Mouse (Mus musculus): Measurements from ENCODE around the gene Dlgap3. TPM values are rescaled to one million over a fixed set of nuclear protein-coding genes. Genes with fewer than 3 reads are reported as not detected.

The Dlgap3 gene
- polyA plus RNA-seq, 1 experiment from 2014 or later, result 0.45 TPM

DNA sequence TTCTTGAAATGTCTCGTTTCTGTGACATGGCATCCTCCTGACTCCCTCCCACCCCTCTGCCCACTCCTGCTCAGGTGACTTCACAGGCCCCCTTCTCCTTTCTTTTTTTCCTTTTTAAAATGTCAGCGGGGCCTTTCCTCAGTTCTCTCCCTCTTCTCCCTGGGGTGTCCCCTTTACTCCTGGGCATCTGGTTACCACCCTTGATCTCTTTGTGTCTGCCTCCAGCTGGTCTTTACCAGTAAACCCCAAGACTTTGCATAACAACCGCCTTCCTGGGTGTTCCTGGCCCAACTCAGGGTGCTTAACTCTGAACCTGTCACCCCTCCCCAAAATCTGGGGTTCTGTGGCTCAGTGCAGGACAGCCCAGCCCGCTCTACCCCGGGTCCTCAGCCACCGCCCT, 29.6 kb downstream of the Dlgap3 start:
- no peaks in the 10 kb centered on the region for H3K36me3 ChIP-seq (ENCODE audit: control insufficient read depth, insufficient read depth, low read length)
- H3K9me3 ChIP-seq (replicated peaks; ENCODE audit: control insufficient read depth, low read length), result no peaks in the 10 kb centered on the region
- ATAC-seq (ENCODE audit: insufficient read depth, low FRiP score), result no peak
- WGBS, result 36% methylated on average over 6 of the region's 6 CpGs
- H3K27me3 ChIP-seq (ENCODE audit: control insufficient read depth, insufficient read depth, low read length), result no peaks in the 10 kb centered on the region
- H3K27ac ChIP-seq (ENCODE audit: low read length), result no peak overlapping the region
- no peak overlapping the region for H3K4me2 ChIP-seq (ENCODE audit: low read depth, low read length)
- no peak overlapping the region for H3K4me3 ChIP-seq (replicated peaks; ENCODE audit: low read length)
- H3K4me1 ChIP-seq (ENCODE audit: control insufficient read depth, insufficient read depth, low read length), result no peaks in the 10 kb centered on the region
- H3K9ac ChIP-seq (ENCODE audit: low read length), result no peak overlapping the region

DNA sequence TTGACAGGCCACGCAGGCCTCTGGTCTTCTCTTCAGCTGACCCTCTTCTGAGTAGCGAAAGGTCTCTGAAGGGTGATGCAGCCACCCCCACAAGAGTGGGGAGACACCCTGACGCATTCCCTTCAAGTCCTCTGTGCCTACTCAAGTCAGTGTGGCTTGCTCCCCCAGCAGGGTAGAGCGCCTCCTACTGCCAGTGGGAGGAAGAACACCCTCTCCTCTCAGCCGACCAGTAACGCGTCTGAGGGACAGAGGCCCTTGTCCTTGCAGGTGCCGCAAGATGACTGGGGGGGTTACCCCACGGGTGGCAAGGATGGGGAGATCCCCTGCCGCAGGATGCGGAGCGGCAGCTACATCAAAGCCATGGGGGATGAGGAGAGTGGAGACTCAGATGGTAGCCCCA, 30.4 kb downstream of the Dlgap3 start:
- WGBS, result 61% methylated on average over 12 of the region's 12 CpGs
- H3K4me1 ChIP-seq (ENCODE audit: control insufficient read depth, insufficient read depth, low read length), result no peaks in the 10 kb centered on the region
- ATAC-seq (ENCODE audit: insufficient read depth, low FRiP score), result no peak
- no peaks in the 10 kb centered on the region for H3K36me3 ChIP-seq (ENCODE audit: control insufficient read depth, insufficient read depth, low read length)
- no peaks in the 10 kb centered on the region for H3K27me3 ChIP-seq (ENCODE audit: control insufficient read depth, insufficient read depth, low read length)
- no peak overlapping the region for H3K4me3 ChIP-seq (replicated peaks; ENCODE audit: low read length)
- H3K4me2 ChIP-seq (ENCODE audit: low read depth, low read length), result no peak overlapping the region
- no peak overlapping the region for H3K9ac ChIP-seq (ENCODE audit: low read length)
- H3K27ac ChIP-seq (ENCODE audit: low read length), result no peak overlapping the region
- no peaks in the 10 kb centered on the region for H3K9me3 ChIP-seq (replicated peaks; ENCODE audit: control insufficient read depth, low read length)

GRCm38 (mm10) chr4:127200164-127200722, 31.2 kb downstream of the Dlgap3 start:
- Histone ChIP-seq H3K27ac (ENCODE audit: low read length) (no peak overlapping the region), H3K36me3 (ENCODE audit: control insufficient read depth, insufficient read depth, low read length) (no peaks in the 10 kb centered on the region)
- ATAC-seq (ENCODE audit: insufficient read depth, low FRiP score), result no peak

DNA sequence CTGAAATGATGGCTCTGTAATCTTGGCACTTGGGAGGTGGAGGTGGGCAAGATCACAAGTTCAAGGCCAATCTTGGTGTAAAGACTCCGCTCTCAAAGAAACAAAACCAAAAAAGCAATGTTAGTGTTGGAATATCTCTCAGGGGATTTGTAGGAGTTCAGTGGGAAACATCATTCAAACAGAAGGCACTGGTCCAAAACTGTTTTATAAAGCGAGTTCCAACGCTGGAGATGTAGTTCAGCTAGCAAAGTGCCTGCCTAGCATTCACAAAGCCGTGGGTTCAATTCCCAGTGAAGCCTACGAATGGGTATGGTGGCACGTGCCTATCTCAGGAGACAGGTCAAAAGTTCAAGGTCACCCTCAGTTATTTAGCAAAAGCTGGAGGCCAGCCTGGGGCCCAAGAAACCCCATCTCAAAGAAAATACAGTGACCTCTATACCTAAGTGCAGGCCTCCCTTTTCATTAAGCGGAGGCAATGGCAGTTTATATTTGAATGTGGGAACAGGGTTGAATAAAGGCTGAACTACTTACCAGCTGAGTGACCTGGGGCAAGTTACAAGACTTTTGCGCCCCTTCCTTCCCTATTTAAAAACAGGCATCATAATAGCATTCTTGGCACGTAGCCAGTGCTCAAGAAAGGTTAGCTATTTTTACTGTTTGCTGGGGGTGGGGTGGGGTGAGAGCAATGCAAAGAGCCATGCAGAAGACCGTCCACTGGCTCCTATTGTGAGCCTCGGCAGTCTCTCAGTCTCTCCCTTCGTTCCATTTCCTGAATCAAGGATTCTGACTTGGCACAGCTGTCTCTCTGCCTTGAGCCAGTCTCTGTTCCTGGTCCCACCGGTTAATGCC, 32.0 kb downstream of the Dlgap3 start:
- 64% methylated on average over 13 of the region's 13 CpGs for WGBS
- no peaks in the 10 kb centered on the region for H3K27me3 ChIP-seq (ENCODE audit: control insufficient read depth, insufficient read depth, low read length)
- no peak for ATAC-seq (ENCODE audit: insufficient read depth, low FRiP score)

More at GRCm38 (mm10) chr4:127200164-127200722, 31.2 kb downstream of the Dlgap3 start:
- WGBS, result 82% methylated on average over 12 of the region's 12 CpGs
- Histone ChIP-seq H3K4me2 (ENCODE audit: low read depth, low read length) (no peak overlapping the region), H3K4me3 (replicated peaks; ENCODE audit: low read length) (no peak overlapping the region), H3K4me1 (ENCODE audit: control insufficient read depth, insufficient read depth, low read length) (no peaks in the 10 kb centered on the region), H3K27me3 (ENCODE audit: control insufficient read depth, insufficient read depth, low read length) (no peaks in the 10 kb centered on the region), H3K9ac (ENCODE audit: low read length) (no peak overlapping the region), H3K9me3 (replicated peaks; ENCODE audit: control insufficient read depth, low read length) (no peaks in the 10 kb centered on the region)

GRCm38 (mm10) chr4:127203081-127203480, 34.1 kb downstream of the Dlgap3 start:
- no peaks in the 10 kb centered on the region for H3K4me1 ChIP-seq (ENCODE audit: control insufficient read depth, insufficient read depth, low read length)
- no peaks in the 10 kb centered on the region for H3K36me3 ChIP-seq (ENCODE audit: control insufficient read depth, insufficient read depth, low read length)
- no peak for ATAC-seq (ENCODE audit: insufficient read depth, low FRiP score)
- H3K27ac ChIP-seq (ENCODE audit: low read length), result no peak overlapping the region
- no peak overlapping the region for H3K9ac ChIP-seq (ENCODE audit: low read length)
- 63% methylated on average over 1 of the region's 1 CpGs for WGBS
- H3K4me3 ChIP-seq (replicated peaks; ENCODE audit: low read length), result no peak overlapping the region
- H3K27me3 ChIP-seq (ENCODE audit: control insufficient read depth, insufficient read depth, low read length), result no peaks in the 10 kb centered on the region
- H3K4me2 ChIP-seq (ENCODE audit: low read depth, low read length), result no peak overlapping the region
- H3K9me3 ChIP-seq (replicated peaks; ENCODE audit: control insufficient read depth, low read length), result no peaks in the 10 kb centered on the region

More for the DNA sequence above, 32.0 kb downstream of the Dlgap3 start:
- Histone ChIP-seq H3K9me3 (replicated peaks; ENCODE audit: control insufficient read depth, low read length) (no peaks in the 10 kb centered on the region), H3K36me3 (ENCODE audit: control insufficient read depth, insufficient read depth, low read length) (no peaks in the 10 kb centered on the region), H3K4me1 (ENCODE audit: control insufficient read depth, insufficient read depth, low read length) (no peaks in the 10 kb centered on the region), H3K27ac (ENCODE audit: low read length) (no peak overlapping the region), H3K9ac (ENCODE audit: low read length) (no peak overlapping the region), H3K4me2 (ENCODE audit: low read depth, low read length) (no peak overlapping the region), H3K4me3 (replicated peaks; ENCODE audit: low read length) (no peak overlapping the region)

DNA sequence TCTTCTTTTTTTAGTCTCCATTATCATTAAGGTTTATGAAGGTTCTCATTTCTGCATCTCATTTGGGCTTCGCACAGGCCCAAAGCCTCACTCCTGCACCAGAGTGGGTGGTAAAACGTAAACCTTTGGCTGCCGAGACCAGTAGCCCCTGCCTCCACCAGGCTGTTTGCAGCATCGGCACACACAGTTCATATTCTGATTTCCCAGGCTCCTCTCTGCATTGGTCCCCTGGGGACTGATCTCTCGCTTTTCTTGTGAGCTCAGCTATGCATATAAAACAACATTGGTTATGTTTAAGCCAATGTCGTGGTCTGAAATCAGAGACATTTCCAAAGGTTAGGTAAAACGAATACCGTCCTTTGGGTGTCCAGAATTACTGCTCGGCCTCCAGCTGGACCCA, 42.3 kb downstream of the Dlgap3 start:
- WGBS, result 72% methylated on average over 9 of the region's 9 CpGs

GRCm38 (mm10) chr4:127214510-127214909, 45.5 kb downstream of the Dlgap3 start:
- no peak for ATAC-seq (ENCODE audit: insufficient read depth, low FRiP score)
- 12% methylated on average over 28 of the region's 28 CpGs for WGBS

More for the DNA sequence above, 42.3 kb downstream of the Dlgap3 start:
- no peak for ATAC-seq (ENCODE audit: insufficient read depth, low FRiP score)
- H3K36me3 ChIP-seq (ENCODE audit: control insufficient read depth, insufficient read depth, low read length), result no peaks in the 10 kb centered on the region
- H3K4me3 ChIP-seq (replicated peaks; ENCODE audit: low read length), result no peak overlapping the region
- peaks cover 17% of the 10 kb centered on the region for H3K27me3 ChIP-seq (ENCODE audit: control insufficient read depth, insufficient read depth, low read length)
- H3K27ac ChIP-seq (ENCODE audit: low read length), result no peak overlapping the region
- no peak overlapping the region for H3K9ac ChIP-seq (ENCODE audit: low read length)
- H3K4me2 ChIP-seq (ENCODE audit: low read depth, low read length), result no peak overlapping the region
- H3K4me1 ChIP-seq (ENCODE audit: control insufficient read depth, insufficient read depth, low read length), result no peaks in the 10 kb centered on the region
- no peaks in the 10 kb centered on the region for H3K9me3 ChIP-seq (replicated peaks; ENCODE audit: control insufficient read depth, low read length)

DNA sequence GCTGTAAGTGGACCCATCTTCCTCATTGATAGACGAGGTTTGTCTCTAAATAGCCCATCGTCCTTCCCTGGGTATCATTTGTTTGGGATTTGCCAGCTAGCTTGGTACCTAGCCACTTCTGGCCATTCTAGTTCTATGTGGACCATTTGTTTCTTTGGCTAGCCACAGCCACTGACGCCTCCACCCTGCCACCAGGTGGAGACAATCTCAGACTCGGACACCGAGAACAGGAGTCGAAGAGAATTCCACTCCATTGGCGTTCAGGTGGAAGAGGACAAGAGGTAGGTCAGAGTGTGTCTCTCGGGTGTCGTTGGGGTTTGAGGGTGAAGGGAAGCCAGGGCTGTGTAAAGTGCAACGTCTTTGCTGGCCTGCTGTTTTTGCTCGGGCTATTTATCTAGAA, 46.1 kb downstream of the Dlgap3 start:
- H3K27me3 ChIP-seq (ENCODE audit: control insufficient read depth, insufficient read depth, low read length), result peaks cover 23% of the 10 kb centered on the region
- no peak overlapping the region for H3K27ac ChIP-seq (ENCODE audit: low read length)
- H3K36me3 ChIP-seq (ENCODE audit: control insufficient read depth, insufficient read depth, low read length), result no peaks in the 10 kb centered on the region
- no peak overlapping the region for H3K9ac ChIP-seq (ENCODE audit: low read length)
- 43% methylated on average over 11 of the region's 11 CpGs for WGBS
- no peaks in the 10 kb centered on the region for H3K9me3 ChIP-seq (replicated peaks; ENCODE audit: control insufficient read depth, low read length)
- no peak for ATAC-seq (ENCODE audit: insufficient read depth, low FRiP score)
- H3K4me2 ChIP-seq (ENCODE audit: low read depth, low read length), result no peak overlapping the region
- no peak overlapping the region for H3K4me3 ChIP-seq (replicated peaks; ENCODE audit: low read length)
- H3K4me1 ChIP-seq (ENCODE audit: control insufficient read depth, insufficient read depth, low read length), result no peaks in the 10 kb centered on the region

More at GRCm38 (mm10) chr4:127214510-127214909, 45.5 kb downstream of the Dlgap3 start:
- Histone ChIP-seq H3K27ac (ENCODE audit: low read length) (no peak overlapping the region), H3K4me1 (ENCODE audit: control insufficient read depth, insufficient read depth, low read length) (no peaks in the 10 kb centered on the region), H3K4me3 (replicated peaks; ENCODE audit: low read length) (no peak overlapping the region), H3K36me3 (ENCODE audit: control insufficient read depth, insufficient read depth, low read length) (no peaks in the 10 kb centered on the region), H3K9ac (ENCODE audit: low read length) (no peak overlapping the region), H3K27me3 (ENCODE audit: control insufficient read depth, insufficient read depth, low read length) (peaks cover 23% of the 10 kb centered on the region), H3K4me2 (ENCODE audit: low read depth, low read length) (no peak overlapping the region), H3K9me3 (replicated peaks; ENCODE audit: control insufficient read depth, low read length) (no peaks in the 10 kb centered on the region)

GRCm38 (mm10) chr4:127215799-127216198, 46.8 kb downstream of the Dlgap3 start:
- H3K36me3 ChIP-seq (ENCODE audit: control insufficient read depth, insufficient read depth, low read length), result no peaks in the 10 kb centered on the region
- H3K27ac ChIP-seq (ENCODE audit: low read length), result no peak overlapping the region
- ATAC-seq (ENCODE audit: insufficient read depth, low FRiP score), result no peak
- H3K4me3 ChIP-seq (replicated peaks; ENCODE audit: low read length), result no peak overlapping the region
- H3K4me1 ChIP-seq (ENCODE audit: control insufficient read depth, insufficient read depth, low read length), result no peaks in the 10 kb centered on the region
- H3K9me3 ChIP-seq (replicated peaks; ENCODE audit: control insufficient read depth, low read length), result no peaks in the 10 kb centered on the region
- WGBS, result 64% methylated on average over 6 of the region's 9 CpGs
- H3K9ac ChIP-seq (ENCODE audit: low read length), result no peak overlapping the region
- H3K4me2 ChIP-seq (ENCODE audit: low read depth, low read length), result no peak overlapping the region
- H3K27me3 ChIP-seq (ENCODE audit: control insufficient read depth, insufficient read depth, low read length), result peaks cover 23% of the 10 kb centered on the region
